Mouse (Mus musculus): Measurements from ENCODE around the gene Sipa1.

The Sipa1 gene

DNA sequence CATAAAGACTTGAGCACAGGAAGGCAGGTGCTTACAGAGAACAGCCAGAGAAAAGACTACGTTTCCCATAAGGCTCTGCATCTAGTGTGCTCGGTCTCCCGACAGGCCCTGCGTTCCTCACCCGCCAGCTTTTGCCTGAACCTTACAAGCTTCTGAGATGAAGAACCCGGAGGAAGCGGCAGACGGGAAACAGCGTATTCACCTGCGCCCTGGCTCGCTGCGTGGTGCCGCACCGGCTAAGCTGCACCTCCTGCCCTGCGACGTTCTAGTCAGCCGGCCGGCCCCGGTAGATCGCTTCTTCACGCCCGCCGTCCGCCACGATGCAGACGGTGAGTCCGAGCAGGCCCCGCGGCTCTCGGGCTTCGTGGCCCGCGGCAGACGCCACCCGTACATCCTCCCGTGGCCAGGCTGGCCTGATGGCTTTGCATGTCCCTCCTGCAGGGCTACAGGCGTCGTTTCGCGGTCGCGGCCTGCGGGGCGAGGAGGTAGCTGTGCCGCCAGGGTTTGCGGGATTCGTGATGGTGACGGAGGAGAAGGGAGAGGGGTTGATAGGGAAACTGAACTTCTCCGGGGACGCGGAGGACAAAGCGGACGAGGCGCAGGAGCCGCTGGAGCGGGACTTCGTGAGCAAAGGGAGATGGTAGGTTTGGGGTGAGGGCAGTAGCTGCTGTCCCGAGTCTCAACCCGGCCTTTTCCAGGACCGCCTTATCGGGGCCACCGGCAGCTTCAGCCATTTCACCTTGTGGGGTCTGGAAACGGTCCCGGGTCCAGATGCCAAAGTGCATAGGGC lies 61.6 kb downstream of the Sipa1 start, which contains the start of gene Rnaseh2c:
TSS of gene Rnaseh2c (plus strand) at position 122 of the 790 bp plus-strand sequence.
- peak; percentile 70 for DNase-seq

Measured in right cerebral cortex, postnatal 4 days (tissue).